Mouse (Mus musculus): Measurements from ENCODE around the gene Fscn2. TPM values are rescaled to one million over a fixed set of nuclear protein-coding genes. Genes with fewer than 3 reads are reported as not detected.
A peak's percentile ranks its signal among the peaks of the same experiment; 100 is the strongest.
"Not testable (repeated sequence)": the region's sequence is repeated elsewhere in the genome, so short reads cannot be mapped to it uniquely, and the experiment has no call there.

Gene Fscn2
- total RNA-seq, 2 experiments from 2014 or later: 1.0 TPM; not detected in 1

DNA sequence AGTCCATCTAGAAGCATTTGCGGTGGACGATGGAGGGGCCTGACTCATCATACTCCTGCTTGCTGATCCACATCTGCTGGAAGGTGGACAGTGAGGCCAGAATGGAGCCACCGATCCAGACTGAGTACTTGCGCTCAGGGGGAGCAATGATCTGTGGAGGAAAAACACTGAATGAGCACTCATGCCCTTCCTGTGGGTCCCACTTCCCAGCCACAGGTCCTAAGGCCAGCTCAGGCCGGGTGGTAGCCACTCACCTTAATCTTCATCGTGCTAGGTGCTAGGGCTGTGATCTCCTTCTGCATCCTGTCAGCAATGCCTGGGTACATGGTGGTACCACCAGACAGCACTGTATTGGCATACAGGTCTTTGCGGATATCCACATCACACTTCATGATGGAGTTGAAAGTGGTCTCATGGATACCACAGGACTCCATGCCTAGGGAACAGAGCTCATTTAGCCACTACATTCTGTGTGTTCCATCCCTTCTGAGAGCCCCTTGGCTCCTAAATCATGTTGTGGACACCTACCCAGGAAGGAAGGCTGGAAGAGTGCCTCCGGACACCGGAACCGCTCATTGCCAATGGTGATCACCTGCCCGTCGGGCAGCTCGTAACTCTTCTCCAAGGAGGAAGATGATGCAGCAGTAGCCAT lies 14.8 kb upstream of the Fscn2 start:
- DNase-seq: not testable (repeated sequence)

DNA sequence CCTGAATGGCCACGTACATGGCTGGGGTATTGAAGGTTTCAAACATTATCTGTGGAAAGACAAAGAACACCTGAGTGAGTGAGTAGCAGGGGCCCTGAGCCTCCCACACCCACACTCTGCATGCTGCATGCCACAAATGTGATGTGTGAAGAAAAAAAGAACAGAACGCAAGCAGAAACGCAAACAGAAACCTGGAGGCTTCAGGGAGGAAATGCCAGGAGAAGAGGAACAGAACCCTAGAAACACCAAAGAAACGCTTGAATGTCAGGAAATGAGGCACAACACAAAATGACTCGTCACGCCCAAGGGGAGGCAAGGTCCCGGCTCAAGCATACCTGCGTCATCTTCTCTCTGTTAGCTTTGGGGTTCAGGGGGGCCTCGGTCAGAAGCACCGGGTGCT lies 14.0 kb upstream of the Fscn2 start:
- no peak for DNase-seq

- DNase-seq: peak; percentile 79 to 81
These were observed 13.3 kb upstream of the Fscn2 start, which contains the start of gene Actg1 for GRCm38 (mm10) chr11:120347791-120348683. Gene Actg1, minus strand, starts transcription at chr11:120348542.

DNA sequence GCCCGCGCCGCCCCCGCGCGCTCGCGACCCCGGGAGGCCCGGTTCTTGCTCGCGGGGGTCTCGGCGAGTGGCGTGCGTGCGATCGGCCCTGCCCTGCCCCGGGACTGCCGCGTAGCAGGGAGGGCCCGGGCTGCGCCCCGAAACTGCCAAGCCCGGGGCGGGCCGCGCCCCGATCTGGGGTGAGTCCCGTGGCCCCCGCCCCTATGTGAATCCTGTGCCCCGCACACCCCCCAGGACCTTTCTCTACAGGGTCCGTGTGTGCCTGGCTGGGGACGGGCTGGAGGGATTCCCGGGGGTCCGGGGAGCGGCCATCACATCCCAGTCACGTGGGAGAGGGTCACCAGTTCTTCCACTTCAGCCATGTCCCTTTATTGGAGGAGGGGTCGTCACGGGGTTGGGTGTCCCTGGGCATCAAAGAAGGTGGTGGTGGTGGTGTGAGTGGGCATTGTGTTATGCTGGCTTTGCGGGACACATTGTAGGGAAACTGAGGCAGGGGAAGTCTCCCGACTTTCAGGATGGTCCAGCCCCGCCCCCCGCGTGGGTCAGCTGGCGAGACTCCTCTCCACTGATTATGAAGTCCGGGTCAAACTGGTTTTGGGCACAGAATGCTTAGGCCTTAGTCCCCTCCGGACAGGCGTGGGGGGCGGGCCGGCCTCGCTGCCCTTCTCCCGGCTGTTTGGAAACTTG lies 12.5 kb upstream of the Fscn2 start:
- no peak for DNase-seq

- DNase-seq: peak in 1 of 2 experiments; percentile 44
These were observed 11.9 kb upstream of the Fscn2 start for GRCm38 (mm10) chr11:120349371-120349985.

DNA sequence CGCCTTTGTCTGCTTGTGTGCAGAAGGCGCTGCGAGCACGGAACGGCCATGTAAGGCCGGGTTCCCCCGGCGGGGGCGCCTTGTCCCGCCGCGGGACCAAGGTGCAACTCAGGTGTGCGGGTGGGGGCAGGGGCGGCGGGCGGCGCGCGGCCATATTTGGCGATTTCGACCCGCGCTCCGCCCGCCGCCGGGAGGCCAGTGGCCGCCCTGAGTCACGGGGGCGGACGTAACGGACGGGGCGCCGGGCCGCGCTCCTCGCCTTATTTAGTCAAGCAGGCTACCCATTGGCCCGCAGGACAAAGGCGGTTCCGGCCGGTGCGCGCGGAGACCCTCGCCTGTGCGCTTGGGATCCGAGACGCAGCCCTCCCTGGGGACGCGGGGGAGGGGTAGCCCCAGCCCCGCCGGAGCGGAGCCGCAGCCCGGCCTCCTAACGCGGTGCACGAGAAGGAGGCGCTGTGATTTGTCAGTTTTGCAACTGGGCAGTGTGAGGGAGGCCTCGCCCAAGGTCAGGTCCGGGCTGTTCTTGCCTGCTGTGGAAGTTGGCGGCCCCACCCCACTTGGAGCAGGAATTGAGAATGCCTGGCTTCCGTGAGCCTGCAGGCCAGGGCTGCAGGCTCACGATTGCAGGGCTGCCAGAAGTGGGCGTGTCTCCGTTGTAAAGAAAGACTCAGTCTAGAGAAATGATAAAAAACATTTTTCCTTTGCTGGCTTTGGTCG lies 11.2 kb upstream of the Fscn2 start:
- DNase-seq: peak; percentile 67 to 72

DNA sequence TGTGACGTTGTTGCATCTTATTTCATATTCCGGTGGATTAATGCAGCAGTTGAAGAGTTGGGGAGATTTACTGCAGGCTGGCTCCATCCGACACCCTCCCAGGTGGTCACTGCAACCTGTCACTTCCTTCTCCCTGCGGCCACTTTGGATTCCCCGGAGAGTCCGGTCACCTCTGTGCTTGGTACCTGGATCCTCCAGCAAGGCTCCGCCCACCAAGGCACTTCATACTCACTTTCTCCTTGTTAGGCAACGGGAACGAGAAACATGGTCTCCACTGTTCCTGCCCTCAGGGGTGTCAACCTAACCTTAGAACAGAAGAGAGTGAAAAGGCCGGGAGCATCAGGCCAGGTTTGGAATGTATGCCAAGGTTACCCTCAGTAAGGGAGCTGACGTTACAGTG lies 10.6 kb upstream of the Fscn2 start:
- DNase-seq: no peak

GRCm38 (mm10) chr11:120351250-120352092 lies 9.9 kb upstream of the Fscn2 start:
- DNase-seq: no peak

DNA sequence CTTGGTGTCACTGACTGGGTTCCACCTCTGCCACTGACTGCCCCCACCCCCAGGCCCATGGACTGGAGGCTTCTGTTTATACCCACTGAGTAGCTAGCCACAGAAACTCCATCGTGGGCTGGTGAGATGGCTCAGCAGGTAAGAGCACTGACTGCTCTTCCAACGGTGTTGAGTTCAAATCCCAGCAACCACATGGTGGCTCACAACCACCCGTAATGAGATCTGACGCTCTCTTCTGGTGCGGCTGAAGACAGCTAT lies 9.3 kb upstream of the Fscn2 start:
- not testable (repeated sequence) for DNase-seq

DNA sequence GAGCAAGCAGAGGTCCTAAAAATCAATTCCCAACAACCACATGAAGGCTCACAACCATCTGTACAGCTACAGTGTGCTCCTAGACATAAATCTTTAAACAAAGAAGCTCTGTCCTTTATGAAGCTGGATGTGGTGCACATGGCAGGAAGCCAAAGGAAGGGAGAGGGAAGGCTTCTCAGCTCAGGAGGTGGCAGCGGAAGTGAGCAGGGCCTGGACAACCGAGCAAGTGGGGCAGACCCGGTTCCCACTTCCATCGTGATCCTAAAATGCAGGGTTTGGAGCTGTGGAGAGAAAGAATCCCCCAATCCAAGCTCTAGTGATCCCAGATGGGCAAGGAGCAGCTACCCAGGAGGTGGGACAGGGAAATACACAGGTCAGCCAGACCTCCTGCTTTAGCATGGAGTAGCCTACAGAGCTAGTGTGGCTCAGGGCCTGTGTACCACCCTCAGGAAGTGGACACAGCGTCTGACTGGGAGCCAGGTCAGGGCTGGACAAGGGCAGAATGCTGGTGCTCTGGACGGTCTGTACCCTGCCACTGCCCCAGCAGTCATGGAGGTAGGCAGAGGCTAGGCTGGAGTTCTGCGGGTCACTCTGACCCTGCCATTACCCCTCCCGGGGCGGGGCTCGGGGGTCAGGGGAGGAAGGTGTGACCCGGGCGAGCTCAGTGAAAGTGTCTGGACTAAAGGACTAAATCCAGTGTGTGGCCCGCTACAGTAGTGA lies 8.6 kb upstream of the Fscn2 start:
- DNase-seq: no peak

DNA sequence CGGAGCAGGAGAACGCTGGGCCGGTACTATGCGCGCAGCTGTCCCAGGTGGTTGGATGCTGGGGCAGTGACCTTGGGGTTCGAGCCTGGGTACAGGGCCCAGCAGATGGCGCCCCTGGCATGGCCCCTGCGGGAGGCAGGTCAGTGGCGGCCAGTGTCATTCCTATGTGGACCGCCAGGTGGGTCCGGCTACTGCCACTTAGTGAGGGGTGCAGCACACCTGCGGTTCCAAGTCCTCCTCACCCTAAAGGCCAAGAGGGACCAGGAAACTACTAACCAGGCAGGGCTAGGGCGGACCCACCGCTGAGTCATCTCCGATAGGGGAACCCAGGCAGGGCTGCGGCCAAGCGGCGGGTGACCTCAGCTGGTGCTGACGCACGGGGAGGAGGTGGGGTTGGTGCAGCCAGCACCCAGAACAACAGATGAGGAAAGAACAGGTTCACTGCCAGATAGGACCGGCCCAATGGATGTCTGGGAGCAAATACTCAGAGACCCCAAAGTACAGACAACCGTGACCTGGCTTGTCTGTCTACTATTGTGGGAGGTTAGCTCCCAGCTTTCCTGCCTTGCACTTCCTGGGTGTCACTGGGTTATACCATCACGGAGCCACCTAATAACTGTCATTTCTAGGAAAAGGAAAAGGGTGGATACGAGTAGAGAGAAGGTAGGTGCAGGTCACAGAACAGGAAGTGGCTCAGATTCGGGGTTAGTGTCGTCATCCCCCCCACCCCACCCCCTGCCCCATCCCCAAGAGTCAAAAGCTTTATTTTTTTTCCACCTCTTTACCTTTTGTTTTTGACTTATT lies 7.6 kb upstream of the Fscn2 start:
- DNase-seq: peak in 1 of 2 experiments; percentile 53

- no peak for DNase-seq
These were observed 6.7 kb upstream of the Fscn2 start for GRCm38 (mm10) chr11:120354304-120355276.

GRCm38 (mm10) chr11:120355277-120356039 lies 5.9 kb upstream of the Fscn2 start:
- no peak for DNase-seq

- no peak for DNase-seq
These were observed 5.0 kb upstream of the Fscn2 start for GRCm38 (mm10) chr11:120356319-120356840.

GRCm38 (mm10) chr11:120356900-120357299 lies 4.4 kb upstream of the Fscn2 start:
- DNase-seq: no peak

DNA sequence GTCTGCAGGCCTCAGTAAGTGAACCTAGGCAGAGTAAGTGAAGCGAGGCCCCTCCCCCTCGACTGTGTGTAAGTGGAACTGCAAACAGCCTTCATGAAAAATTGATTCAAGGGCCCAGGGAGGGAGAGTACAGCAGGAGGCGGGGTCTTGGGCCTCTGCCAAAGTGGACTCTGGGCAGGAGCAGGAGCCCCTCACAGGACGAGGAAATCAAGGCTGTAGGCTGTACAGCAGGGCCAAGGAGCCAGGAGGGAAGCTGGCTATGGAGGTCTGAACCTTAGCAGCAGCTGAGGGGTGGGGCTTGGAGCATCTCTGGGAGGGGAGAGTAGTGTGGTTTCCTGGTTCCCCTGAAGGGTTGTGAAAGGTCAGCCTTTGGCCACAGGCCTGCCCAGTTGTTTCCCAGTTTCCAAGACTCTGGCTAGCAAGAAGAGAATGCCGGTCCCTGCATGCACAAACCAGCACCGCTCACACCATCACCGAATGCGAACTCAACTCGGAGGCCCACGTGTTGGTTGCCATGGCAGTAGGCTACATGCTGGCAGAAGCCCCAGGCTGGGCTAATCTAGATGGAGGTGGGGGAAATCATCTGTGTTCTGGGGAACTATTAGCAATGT lies 3.4 kb upstream of the Fscn2 start:
- peak; percentile 83 to 85 for DNase-seq

DNA sequence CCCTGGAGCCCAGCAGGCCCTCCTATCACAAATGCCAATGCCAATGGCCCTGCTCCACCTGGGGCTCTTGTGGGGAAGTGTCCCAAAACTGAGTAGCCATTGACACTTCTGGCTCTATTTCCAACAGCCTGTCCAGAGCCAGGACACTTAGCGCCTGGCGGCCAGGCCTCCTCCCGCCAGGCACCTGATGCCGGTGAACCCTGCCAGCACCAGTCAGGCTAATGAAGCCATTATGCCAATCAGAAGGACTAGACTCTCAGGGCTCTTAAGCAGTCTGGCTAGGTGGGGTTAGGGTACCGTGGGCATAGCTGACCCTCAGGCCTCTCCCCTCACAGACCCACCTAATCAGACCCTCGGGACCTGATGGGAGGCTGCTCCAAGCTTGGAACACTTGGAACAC lies 1.9 kb upstream of the Fscn2 start:
- DNase-seq: no peak

Measured in layer of hippocampus, postnatal 36 days (tissue).